Mouse (Mus musculus): ENCODE data around the gene Nup88. TPM values are rescaled to one million over a fixed set of nuclear protein-coding genes. Genes with fewer than 3 reads are reported as not detected.

Gene Nup88
- polyA plus RNA-seq, 1 experiment from 2014 or later, result 158 TPM

- 14% methylated on average over 12 of the region's 12 CpGs for WGBS
- Histone ChIP-seq H3K9me3 (replicated peaks) (no peaks in the 10 kb centered on the region), H3K4me3 (peak overlapping the region; percentile 99), H3K4me1 (peaks cover 12% of the 10 kb centered on the region), H3K27me3 (ENCODE audit: low read depth, poor library complexity, severe bottlenecking) (no peaks in the 10 kb centered on the region), H3K27ac (peak overlapping the region; percentile 92), H3K36me3 (peaks cover 80% of the 10 kb centered on the region)
- DNase-seq (ENCODE audit: low spot score), result no peak
These were observed 12.3 kb upstream of the Nup88 start for GRCm38 (mm10) chr11:70982030-70982429.

GRCm38 (mm10) chr11:70980751-70981510, 11.2 kb upstream of the Nup88 start:
- no peak for DNase-seq (ENCODE audit: low spot score)
- Histone ChIP-seq H3K36me3 (peaks cover 80% of the 10 kb centered on the region), H3K4me1 (peaks cover 12% of the 10 kb centered on the region), H3K27ac (no peak overlapping the region), H3K27me3 (ENCODE audit: low read depth, poor library complexity, severe bottlenecking) (no peaks in the 10 kb centered on the region), H3K9me3 (replicated peaks) (no peaks in the 10 kb centered on the region), H3K4me3 (peak overlapping the region; percentile 99)
- 94% methylated on average over 14 of the region's 14 CpGs for WGBS

DNA sequence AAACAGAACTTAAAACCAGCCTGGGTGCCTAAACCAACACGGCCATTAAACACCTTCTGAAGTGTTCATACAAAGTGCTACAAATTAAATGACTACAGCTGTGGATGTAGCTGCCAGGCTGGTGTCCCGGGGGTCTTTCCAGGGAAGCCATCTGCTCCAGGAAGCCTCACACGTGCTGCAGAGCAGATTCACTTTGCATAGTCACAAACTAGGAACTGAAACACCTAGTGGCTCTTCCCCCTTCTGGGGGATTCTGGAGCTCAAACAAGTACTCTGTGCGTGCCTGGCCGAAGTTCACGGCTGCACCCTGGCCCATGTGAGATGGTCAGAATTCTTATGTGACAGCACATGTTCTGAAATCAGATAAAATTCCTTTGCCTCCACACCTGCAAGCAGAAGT, 10.5 kb upstream of the Nup88 start:
- no peak overlapping the region for H3K4me3 ChIP-seq
- peaks cover 80% of the 10 kb centered on the region for H3K36me3 ChIP-seq
- H3K27ac ChIP-seq, result no peak overlapping the region
- WGBS, result 93% methylated on average over 6 of the region's 6 CpGs
- no peak for DNase-seq (ENCODE audit: low spot score)
- H3K27me3 ChIP-seq (ENCODE audit: low read depth, poor library complexity, severe bottlenecking), result no peaks in the 10 kb centered on the region
- peaks cover 12% of the 10 kb centered on the region for H3K4me1 ChIP-seq
- H3K9me3 ChIP-seq (replicated peaks), result no peaks in the 10 kb centered on the region

DNA sequence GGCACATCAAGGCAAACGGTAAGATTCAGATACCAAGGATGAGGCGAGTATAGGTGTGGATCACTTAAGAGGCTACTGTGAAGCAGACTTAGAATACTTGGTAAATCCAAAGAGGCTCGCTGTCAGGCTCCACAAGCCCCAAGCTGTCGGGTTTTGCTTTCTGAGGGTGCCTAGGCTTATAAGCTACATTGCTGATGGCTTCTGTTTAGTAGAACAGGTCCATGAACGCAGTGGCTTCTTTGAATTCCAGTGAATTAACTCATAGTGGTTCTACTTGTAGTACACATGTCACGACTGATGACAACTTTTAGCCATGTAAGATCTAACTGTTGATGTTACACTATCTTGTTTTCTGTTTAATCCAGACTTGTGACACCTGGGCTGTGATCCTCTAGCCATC, 7.5 kb upstream of the Nup88 start:
- Histone ChIP-seq H3K27ac (no peak overlapping the region), H3K4me1 (peaks cover 12% of the 10 kb centered on the region), H3K9me3 (replicated peaks) (no peaks in the 10 kb centered on the region), H3K4me3 (no peak overlapping the region), H3K36me3 (peaks cover 92% of the 10 kb centered on the region), H3K27me3 (ENCODE audit: low read depth, poor library complexity, severe bottlenecking) (no peaks in the 10 kb centered on the region)
- DNase-seq (ENCODE audit: low spot score), result no peak
- WGBS, result 86% methylated on average over 6 of the region's 6 CpGs

GRCm38 (mm10) chr11:70975193-70975592, 5.4 kb upstream of the Nup88 start:
- Histone ChIP-seq H3K36me3 (peaks cover 84% of the 10 kb centered on the region), H3K4me3 (no peak overlapping the region), H3K4me1 (peaks cover 7% of the 10 kb centered on the region; the same call in 1 of the 2 replicates), H3K9me3 (replicated peaks) (no peaks in the 10 kb centered on the region), H3K27me3 (ENCODE audit: low read depth, poor library complexity, severe bottlenecking) (no peaks in the 10 kb centered on the region), H3K27ac (no peak overlapping the region)
- 82% methylated on average over 2 of the region's 2 CpGs for WGBS
- no peak for DNase-seq (ENCODE audit: low spot score)

- WGBS, result 78% methylated on average over 4 of the region's 4 CpGs
- no peaks in the 10 kb centered on the region for H3K9me3 ChIP-seq (replicated peaks)
- peaks cover 71% of the 10 kb centered on the region for H3K36me3 ChIP-seq
- no peak for DNase-seq (ENCODE audit: low spot score)
- H3K27ac ChIP-seq, result no peak overlapping the region
- H3K27me3 ChIP-seq (ENCODE audit: low read depth, poor library complexity, severe bottlenecking), result no peaks in the 10 kb centered on the region
- H3K4me1 ChIP-seq, result peaks cover 11% of the 10 kb centered on the region; the same call in 1 of the 2 replicates
- H3K4me3 ChIP-seq, result no peak overlapping the region
These were observed 4.2 kb upstream of the Nup88 start for GRCm38 (mm10) chr11:70973947-70974346.

DNA sequence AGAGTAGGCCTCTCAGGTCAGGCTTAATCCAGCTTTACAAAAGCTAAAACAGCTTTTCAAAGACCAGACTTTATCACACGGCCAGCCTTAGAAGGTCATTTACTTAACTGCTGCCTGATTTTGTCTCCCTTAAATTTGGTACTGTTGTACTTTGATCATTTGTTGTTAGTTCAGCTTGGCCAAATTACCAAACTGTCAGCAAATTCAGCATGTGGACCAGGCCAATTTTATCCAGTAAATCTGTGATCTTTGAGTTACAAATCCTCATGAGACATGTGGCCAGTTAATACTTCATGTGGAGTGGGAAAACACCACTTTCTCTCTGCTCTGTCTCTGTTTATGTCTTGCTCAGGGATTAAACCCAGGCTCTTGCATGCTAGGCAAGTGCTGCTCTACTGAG, 2.8 kb upstream of the Nup88 start:
- no peaks in the 10 kb centered on the region for H3K27me3 ChIP-seq (ENCODE audit: low read depth, poor library complexity, severe bottlenecking)
- no peak for DNase-seq (ENCODE audit: low spot score)
- peaks cover 59% of the 10 kb centered on the region for H3K36me3 ChIP-seq
- no peak overlapping the region for H3K27ac ChIP-seq
- H3K4me3 ChIP-seq, result no peak overlapping the region
- H3K4me1 ChIP-seq, result peaks cover 16% of the 10 kb centered on the region; the same call in 1 of the 2 replicates
- no peaks in the 10 kb centered on the region for H3K9me3 ChIP-seq (replicated peaks)
- WGBS, result 78% methylated on average over 1 of the region's 1 CpGs

GRCm38 (mm10) chr11:70970560-70971540, 1.1 kb upstream of the Nup88 start:
- DNase-seq (ENCODE audit: low spot score), result no peak
- Histone ChIP-seq H3K27ac (peak overlapping the region; percentile 94), H3K4me3 (peak overlapping the region; percentile 91), H3K9me3 (replicated peaks) (no peaks in the 10 kb centered on the region), H3K36me3 (peaks cover 54% of the 10 kb centered on the region), H3K4me1 (peaks cover 16% of the 10 kb centered on the region; the same call in 1 of the 2 replicates), H3K27me3 (ENCODE audit: low read depth, poor library complexity, severe bottlenecking) (no peaks in the 10 kb centered on the region)
- 20% methylated on average over 24 of the region's 24 CpGs for WGBS

GRCm38 (mm10) chr11:70969271-70969794, 440 bp downstream of the Nup88 start:
- Histone ChIP-seq H3K9me3 (replicated peaks) (no peaks in the 10 kb centered on the region), H3K27me3 (ENCODE audit: low read depth, poor library complexity, severe bottlenecking) (no peaks in the 10 kb centered on the region), H3K4me1 (peaks cover 16% of the 10 kb centered on the region; the same call in 1 of the 2 replicates), H3K36me3 (peaks cover 54% of the 10 kb centered on the region), H3K4me3 (peak overlapping the region; percentile 91), H3K27ac (peak overlapping the region; percentile 94)
- no peak for DNase-seq (ENCODE audit: low spot score)
- under 1% methylated on average over 25 of the region's 25 CpGs for WGBS

DNA sequence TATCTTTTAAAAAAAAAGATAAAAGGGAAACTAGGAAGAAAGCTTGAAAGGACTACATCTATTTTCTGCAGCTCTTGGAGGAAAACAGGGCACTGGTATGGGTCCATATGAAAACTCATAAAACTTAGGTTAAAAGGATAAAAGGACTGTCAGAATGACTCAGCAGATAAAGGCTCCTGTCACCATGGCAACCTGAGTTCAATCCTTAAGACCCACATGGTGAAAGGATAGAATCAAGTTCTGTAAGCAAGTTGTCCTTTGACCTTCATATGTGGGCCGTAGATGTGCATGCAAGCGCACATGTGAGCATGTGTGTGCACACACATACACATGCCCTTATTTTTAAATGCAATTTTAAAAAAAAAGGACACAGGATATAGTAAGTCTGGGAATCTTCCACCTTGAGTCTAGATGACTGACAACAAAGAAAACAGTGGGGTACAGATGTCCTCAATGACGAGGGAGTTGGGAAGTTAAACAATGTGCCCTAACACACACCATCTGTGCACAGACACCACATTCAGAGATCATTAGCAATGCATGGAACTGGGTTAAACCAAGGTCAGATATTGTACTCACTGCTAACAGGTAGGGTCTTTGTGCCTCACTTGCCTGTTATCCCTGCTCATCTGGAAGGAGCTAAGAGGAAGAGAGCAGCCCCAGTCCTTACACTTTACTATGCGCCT, 5.4 kb downstream of the Nup88 start:
- Histone ChIP-seq H3K4me1 (peaks cover 9% of the 10 kb centered on the region; the same call in 1 of the 2 replicates), H3K4me3 (no peak overlapping the region), H3K36me3 (peaks cover 79% of the 10 kb centered on the region), H3K9me3 (replicated peaks) (no peaks in the 10 kb centered on the region), H3K27ac (no peak overlapping the region), H3K27me3 (ENCODE audit: low read depth, poor library complexity, severe bottlenecking) (no peaks in the 10 kb centered on the region)
- no peak for DNase-seq (ENCODE audit: low spot score)
- WGBS, result 90% methylated on average over 4 of the region's 4 CpGs

GRCm38 (mm10) chr11:70960786-70961554, 8.8 kb downstream of the Nup88 start:
- 94% methylated on average over 5 of the region's 5 CpGs for WGBS

DNA sequence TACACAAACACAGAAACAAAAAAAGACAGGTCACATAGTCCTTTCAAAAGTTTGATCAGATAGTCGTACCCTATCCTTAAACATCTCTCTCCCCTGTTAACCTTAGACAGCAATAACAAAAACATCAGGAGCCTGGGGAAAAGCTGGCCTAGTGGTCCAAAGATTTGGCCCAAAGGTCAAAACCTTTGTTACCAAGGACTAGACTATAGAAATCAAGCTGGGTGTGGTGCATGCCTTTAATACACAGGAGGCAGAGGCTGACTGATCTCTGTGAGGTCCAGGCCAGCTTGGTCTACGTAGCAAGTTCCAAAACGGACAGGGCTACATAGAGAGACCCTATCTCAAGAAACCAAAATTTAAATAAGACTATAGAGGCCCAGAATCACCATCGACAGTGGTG, 15.1 kb downstream of the Nup88 start:
- no peak for DNase-seq (ENCODE audit: low spot score)
- Histone ChIP-seq H3K9me3 (replicated peaks) (no peaks in the 10 kb centered on the region), H3K4me1 (no peaks in the 10 kb centered on the region), H3K27me3 (ENCODE audit: low read depth, poor library complexity, severe bottlenecking) (no peaks in the 10 kb centered on the region), H3K27ac (no peak overlapping the region), H3K36me3 (peaks cover 99% of the 10 kb centered on the region), H3K4me3 (no peak overlapping the region)
- 91% methylated on average over 4 of the region's 4 CpGs for WGBS

More at GRCm38 (mm10) chr11:70960786-70961554, 8.8 kb downstream of the Nup88 start:
- no peaks in the 10 kb centered on the region for H3K27me3 ChIP-seq (ENCODE audit: low read depth, poor library complexity, severe bottlenecking)
- H3K27ac ChIP-seq, result no peak overlapping the region
- H3K4me1 ChIP-seq, result no peaks in the 10 kb centered on the region
- H3K4me3 ChIP-seq, result no peak overlapping the region
- no peaks in the 10 kb centered on the region for H3K9me3 ChIP-seq (replicated peaks)
- DNase-seq (ENCODE audit: low spot score), result no peak
- H3K36me3 ChIP-seq, result peaks cover 99% of the 10 kb centered on the region
